Comparison of ENCODE assay signal across 7 mouse cellular contexts in genomic region chr2:84716423-84717355, GRCm38 (mm10). TPM values are rescaled to one million over a fixed set of nuclear protein-coding genes. Genes with fewer than 3 reads are reported as not detected.
A peak's percentile ranks its signal among the peaks of the same experiment; 100 is the strongest.
DNase-seq lines count a peak whose midpoint lies in the region; ATAC-seq and TF ChIP-seq lines count a peak whose summit lies in the region.

No protein-coding gene starts in this region.

- WGBS in neural tube, embryonic 11.5 days = 39% methylated on average over 9 of the region's 9 CpGs
- 25% methylated on average over 9 of the region's 9 CpGs for WGBS in embryonic facial prominence, embryonic 15.5 days
- WGBS in intestine, postnatal 0 days = 24% methylated on average over 9 of the region's 9 CpGs
- 27% methylated on average over 9 of the region's 9 CpGs for WGBS in olfactory bulb, adult 2 months

- peak overlapping the region; percentile 86; the same call in 1 of the 2 replicates for H3K27ac ChIP-seq in neural tube, embryonic 11.5 days (ENCODE audit: low read depth, low read length)
- peak overlapping the region; percentile 98 for H3K27ac ChIP-seq in embryonic facial prominence, embryonic 15.5 days (replicated peaks)
- 0 out of 2 replicates have a peak overlapping the region, but pooled peaks have one; percentile 96 for H3K27ac ChIP-seq in intestine, postnatal 0 days (ENCODE audit: low read depth, low read length)
- peak overlapping the region; percentile 95 for H3K27ac ChIP-seq in olfactory bulb, adult 2 months (ENCODE audit: insufficient read depth, low read depth, low read length)

- TF ChIP-seq CTCF in intestine, postnatal 0 days (IDR thresholded peaks at IDR 0.05; ENCODE audit: low read depth) = no peak
- TF ChIP-seq CTCF in olfactory bulb, adult 2 months (IDR thresholded peaks at IDR 0.05; ENCODE audit: insufficient read depth, low read depth, low read length) = no peak

- peaks cover 14% of the 10 kb centered on the region for H3K4me1 ChIP-seq in neural tube, embryonic 11.5 days (ENCODE audit: control insufficient read depth, insufficient read depth, low read length)
- H3K4me1 ChIP-seq in embryonic facial prominence, embryonic 15.5 days = peaks cover 11% of the 10 kb centered on the region; the same call in 1 of the 2 replicates
- H3K4me1 ChIP-seq in intestine, postnatal 0 days (replicated peaks; ENCODE audit: control insufficient read depth, insufficient read depth, low read length) = 0 out of 2 replicates have a peak, but pooled peaks cover 2% of the 10 kb centered on the region
- no peaks in the 10 kb centered on the region for H3K4me1 ChIP-seq in olfactory bulb, adult 2 months (ENCODE audit: control insufficient read depth, insufficient read depth, low read length)

- no peaks in the 10 kb centered on the region for H3K9me3 ChIP-seq in neural tube, embryonic 11.5 days (ENCODE audit: control insufficient read depth, low read length)
- no peaks in the 10 kb centered on the region for H3K9me3 ChIP-seq in embryonic facial prominence, embryonic 15.5 days (replicated peaks)
- no peaks in the 10 kb centered on the region for H3K9me3 ChIP-seq in intestine, postnatal 0 days (ENCODE audit: control insufficient read depth)

- H3K4me3 ChIP-seq in neural tube, embryonic 11.5 days (ENCODE audit: low read depth, low read length) = peak overlapping the region; percentile 87
- peak overlapping the region; percentile 98 for H3K4me3 ChIP-seq in embryonic facial prominence, embryonic 15.5 days (replicated peaks)
- peak overlapping the region; percentile 99 for H3K4me3 ChIP-seq in intestine, postnatal 0 days (ENCODE audit: low read depth, low read length)
- H3K4me3 ChIP-seq in olfactory bulb, adult 2 months (ENCODE audit: insufficient read depth, low read depth, low read length) = no peak overlapping the region

- H3K36me3 ChIP-seq in neural tube, embryonic 11.5 days (ENCODE audit: control insufficient read depth, insufficient read depth, low read length) = no peaks in the 10 kb centered on the region
- H3K36me3 ChIP-seq in embryonic facial prominence, embryonic 15.5 days = peaks cover 4% of the 10 kb centered on the region; the same call in 1 of the 2 replicates
- H3K36me3 ChIP-seq in intestine, postnatal 0 days (ENCODE audit: control insufficient read depth, insufficient read depth) = no peaks in the 10 kb centered on the region

- no peak for ATAC-seq in neural tube, embryonic 11.5 days (ENCODE audit: insufficient read depth, low FRiP score, low TSS enrichment)
- ATAC-seq in embryonic facial prominence, embryonic 15.5 days (ENCODE audit: insufficient number of reproducible peaks, low FRiP score, low TSS enrichment, low read depth) = no peak
- no peak for ATAC-seq in intestine, postnatal 0 days

- no peak for DNase-seq in neural tube, embryonic 11.5 days (ENCODE audit: low spot score)
- DNase-seq in neural tube, embryonic 10.5 days (ENCODE audit: extremely low spot score, low spot score) = no peak
- no peak for DNase-seq in adrenal gland, adult 18-20 months (ENCODE audit: low spot score in 2 of 2)
- no peak for DNase-seq in embryo, embryonic 10.5 days (ENCODE audit: low spot score)

- H3K27me3 ChIP-seq in neural tube, embryonic 11.5 days (ENCODE audit: control insufficient read depth, insufficient read depth, low read length) = no peaks in the 10 kb centered on the region
- no peaks in the 10 kb centered on the region for H3K27me3 ChIP-seq in embryonic facial prominence, embryonic 15.5 days
- no peaks in the 10 kb centered on the region for H3K27me3 ChIP-seq in intestine, postnatal 0 days (replicated peaks; ENCODE audit: control insufficient read depth, insufficient read depth, low read length)

- TF ChIP-seq POLR2A in olfactory bulb, adult 2 months (IDR thresholded peaks at IDR 0.05; ENCODE audit: insufficient read depth, low read depth, low read length) = no peak

- H3K9ac ChIP-seq in neural tube, embryonic 11.5 days (ENCODE audit: low read length) = peak overlapping the region; percentile 86
- H3K9ac ChIP-seq in embryonic facial prominence, embryonic 15.5 days = peak overlapping the region; percentile 63; the same call in 1 of the 2 replicates
- peak overlapping the region; percentile 93; the same call in 1 of the 2 replicates for H3K9ac ChIP-seq in intestine, postnatal 0 days (ENCODE audit: low read depth, low read length)

- H3K4me2 ChIP-seq in neural tube, embryonic 11.5 days (ENCODE audit: low read depth) = peak overlapping the region; percentile 81
- H3K4me2 ChIP-seq in embryonic facial prominence, embryonic 15.5 days (replicated peaks) = peak overlapping the region; percentile 74
- peak overlapping the region; percentile 85 for H3K4me2 ChIP-seq in intestine, postnatal 0 days (replicated peaks; ENCODE audit: low read depth)

RNA-seq across cellular contexts. Expression of gene Zdhhc5, which starts 1.7 kb away (rescaled TPM):
- polyA plus RNA-seq in neural tube, embryonic 11.5 days (2014; fragmentation: Nextera tagmentation; extraction: Ambion mirVana) = 27.4 and 27.6 TPM in 2 replicates
- polyA plus RNA-seq in embryonic facial prominence, embryonic 15.5 days (2015; fragmentation: Nextera tagmentation; extraction: Ambion mirVana) = 28.1 and 28.9 TPM in 2 replicates
- 27.6 and 28.4 TPM in 2 replicates for polyA plus RNA-seq in intestine, postnatal 0 days (2015; fragmentation: Nextera tagmentation; extraction: Ambion mirVana)
- polyA plus RNA-seq in olfactory bulb, adult 2 months (2012; ENCODE audit: insufficient read depth, insufficient read length, low replicate concordance, missing spikeins) = not detected in 2 replicates
- total RNA-seq in adrenal gland, adult 18-20 months (2021) = 10 to 100 TPM; 62.0 to 70.2 TPM

RNA-seq across cellular contexts. Expression of gene Clp1, which starts 10.5 kb away (rescaled TPM):
- 47.2 and 48.5 TPM in 2 replicates for polyA plus RNA-seq in neural tube, embryonic 11.5 days (2014; fragmentation: Nextera tagmentation; extraction: Ambion mirVana)
- polyA plus RNA-seq in embryonic facial prominence, embryonic 15.5 days (2015; fragmentation: Nextera tagmentation; extraction: Ambion mirVana) = 27.9 and 29.1 TPM in 2 replicates
- polyA plus RNA-seq in intestine, postnatal 0 days (2015; fragmentation: Nextera tagmentation; extraction: Ambion mirVana) = 18.1 and 21.8 TPM in 2 replicates
- not detected in 2 replicates for polyA plus RNA-seq in olfactory bulb, adult 2 months (2012; ENCODE audit: insufficient read depth, insufficient read length, low replicate concordance, missing spikeins)
- total RNA-seq in adrenal gland, adult 18-20 months (2021) = 10 to 100 TPM; 13.4 to 15.3 TPM

RNA-seq across cellular contexts. Expression of gene Ypel4, which starts 17.2 kb away (rescaled TPM):
- 10.5 and 12.9 TPM in 2 replicates for polyA plus RNA-seq in neural tube, embryonic 11.5 days (2014; fragmentation: Nextera tagmentation; extraction: Ambion mirVana)
- polyA plus RNA-seq in embryonic facial prominence, embryonic 15.5 days (2015; fragmentation: Nextera tagmentation; extraction: Ambion mirVana) = 6.6 and 7.9 TPM in 2 replicates
- 1.8 and 1.9 TPM in 2 replicates for polyA plus RNA-seq in intestine, postnatal 0 days (2015; fragmentation: Nextera tagmentation; extraction: Ambion mirVana)
- polyA plus RNA-seq in olfactory bulb, adult 2 months (2012; ENCODE audit: insufficient read depth, insufficient read length, low replicate concordance, missing spikeins) = 194 TPM in 1 of 2 replicates, not detected in the other
- 1 to 10 TPM; 4.8 to 5.1 TPM for total RNA-seq in adrenal gland, adult 18-20 months (2021)

RNA-seq across cellular contexts. Expression of gene Gm19426, which starts 26.8 kb away (rescaled TPM):
- 4.5 and 5.1 TPM in 2 replicates for polyA plus RNA-seq in neural tube, embryonic 11.5 days (2014; fragmentation: Nextera tagmentation; extraction: Ambion mirVana)
- 7.0 and 9.0 TPM in 2 replicates for polyA plus RNA-seq in embryonic facial prominence, embryonic 15.5 days (2015; fragmentation: Nextera tagmentation; extraction: Ambion mirVana)
- 2.2 and 2.5 TPM in 2 replicates for polyA plus RNA-seq in intestine, postnatal 0 days (2015; fragmentation: Nextera tagmentation; extraction: Ambion mirVana)
- not detected in 2 replicates for polyA plus RNA-seq in olfactory bulb, adult 2 months (2012; ENCODE audit: insufficient read depth, insufficient read length, low replicate concordance, missing spikeins)
- total RNA-seq in adrenal gland, adult 18-20 months (2021) = 1 to 10 TPM; 1.5 to 1.8 TPM

RNA-seq across cellular contexts. Expression of gene Tmx2, which starts 37.7 kb away (rescaled TPM):
- polyA plus RNA-seq in neural tube, embryonic 11.5 days (2014; fragmentation: Nextera tagmentation; extraction: Ambion mirVana) = 180 and 189 TPM in 2 replicates
- 92.6 and 96.0 TPM in 2 replicates for polyA plus RNA-seq in embryonic facial prominence, embryonic 15.5 days (2015; fragmentation: Nextera tagmentation; extraction: Ambion mirVana)
- 81.7 and 85.0 TPM in 2 replicates for polyA plus RNA-seq in intestine, postnatal 0 days (2015; fragmentation: Nextera tagmentation; extraction: Ambion mirVana)
- not detected in 2 replicates for polyA plus RNA-seq in olfactory bulb, adult 2 months (2012; ENCODE audit: insufficient read depth, insufficient read length, low replicate concordance, missing spikeins)
- 100 to 1,000 TPM; 146 to 179 TPM for total RNA-seq in adrenal gland, adult 18-20 months (2021)
